Mouse (Mus musculus): ENCODE measurements at regions not wholly inside any gene's neighbourhood (a gene's known extent, or its start where the extent isn't known, plus 50 kb on each side); places are given as distances from the start of the nearest gene placed in this dataset.

GRCm38 (mm10) chr10:27681376-27681775, 61.8 kb upstream of the Lama2 start:
- TF ChIP-seq CTCF (IDR thresholded peaks at IDR 0.05; ENCODE audit: low read depth): no peak
- no peak for TF ChIP-seq EP300 (optimal IDR thresholded peaks at IDR 0.05)
